Mouse (Mus musculus): Measurements from ENCODE around the gene Pih1d1.

- no peak for TF ChIP-seq RCOR1 (IDR thresholded peaks at IDR 0.05; ENCODE audit: low read depth, low read length)
- no peak for TF ChIP-seq GATA1 (IDR thresholded peaks at IDR 0.05; ENCODE audit: low read depth, low read length)
- no peak for TF ChIP-seq CTCF (IDR thresholded peaks at IDR 0.05 in 2 of 3, conservative IDR thresholded peaks at IDR 0.05 in 1 of 3; ENCODE audit: control insufficient read depth in 1 of 3, insufficient read depth in 1 of 3, low read depth in 2 of 3, low read length in 3 of 3, poor library complexity in 1 of 3, severe bottlenecking in 1 of 3)
- TF ChIP-seq MEF2A (IDR thresholded peaks at IDR 0.05; ENCODE audit: extremely low read depth, insufficient replicate concordance, low read depth, low read length, poor library complexity, severe bottlenecking) = no peak
- TF ChIP-seq USF1 (IDR thresholded peaks at IDR 0.05; ENCODE audit: low read depth, low read length) = no peak
- no peak for TF ChIP-seq ELF1 (IDR thresholded peaks at IDR 0.05; ENCODE audit: low read depth, low read length)
- TF ChIP-seq POLR2A (IDR thresholded peaks at IDR 0.05; ENCODE audit: control insufficient read depth in 1 of 2, insufficient read depth in 1 of 2, low read depth in 1 of 2, low read length in 2 of 2, poor library complexity in 1 of 2) = no peak
- no peak for TF ChIP-seq NELFE (IDR thresholded peaks at IDR 0.05; ENCODE audit: low read depth, low read length)
- TF ChIP-seq CHD2 (IDR thresholded peaks at IDR 0.05; ENCODE audit: low read length) = no peak
- no peak for TF ChIP-seq UBTF (IDR thresholded peaks at IDR 0.05; ENCODE audit: borderline replicate concordance, insufficient read depth, low read depth, low read length)
These were observed 48.6 kb upstream of the Pih1d1 start for GRCm38 (mm10) chr7:45105491-45105890.
